Mouse (Mus musculus) forebrain, embryonic 13.5 days (tissue): ENCODE measurements at regions not wholly inside any gene's neighbourhood (a gene's known extent, or its start where the extent isn't known, plus 50 kb on each side); places are given as distances from the start of the nearest gene placed in this dataset.
A peak's percentile ranks its signal among the peaks of the same experiment; 100 is the strongest.

Source experiments
- ATAC-seq: fragments of 200-750 bp; cut with Nextera tagmentation; 2 replicates; pipeline ENCODE4 v1.8.0; 2017
- H3K27ac ChIP-seq: fragments of 300-500 bp; sonication (generic); 2 replicates; pipeline ENCODE4 v1.5.1; 2015; ENCODE audit warnings: inconsistent platforms, mild to moderate bottlenecking, moderate library complexity
- H3K27me3 ChIP-seq: fragments of 300-500 bp; sonication (generic); 2 replicates; pipeline ENCODE4 v1.6.1; 2015; ENCODE audit warnings: mild to moderate bottlenecking, inconsistent platforms
- H3K36me3 ChIP-seq: fragments of 300-500 bp; sonication (generic); 2 replicates; pipeline ENCODE4 v1.6.1; 2015; ENCODE audit warnings: mild to moderate bottlenecking, inconsistent platforms; ENCODE audit not compliant: poor library complexity, severe bottlenecking
- H3K4me1 ChIP-seq: fragments of 300-500 bp; sonication (generic); 2 replicates; pipeline ENCODE4 v1.6.1; 2015; ENCODE audit warnings: inconsistent platforms
- H3K4me2 ChIP-seq: fragments of 300-500 bp; sonication (generic); 2 replicates; pipeline ENCODE4 v1.6.1; 2015; ENCODE audit warnings: inconsistent platforms, mild to moderate bottlenecking, moderate library complexity
- H3K4me3 ChIP-seq: fragments of 300-500 bp; sonication (generic); 2 replicates; pipeline ENCODE4 v1.5.1; 2015; ENCODE audit warnings: mild to moderate bottlenecking, inconsistent platforms
- H3K9ac ChIP-seq: fragments of 300-500 bp; sonication (generic); 2 replicates; pipeline ENCODE4 v1.6.1; 2015; ENCODE audit warnings: mild to moderate bottlenecking, inconsistent platforms
- H3K9me3 ChIP-seq: fragments of 300-500 bp; sonication (generic); replicated peaks from 2 replicates; pipeline ENCODE4 v1.6.1; 2016; ENCODE audit warnings: inconsistent platforms
- WGBS: fragments of 180-500 bp; shearing (Covaris S2); methylation state at CpG from one replicate; pipeline ENCODE4 v1.1.7; 2015; 5-methylcytosine and 5-hydroxymethylcytosine counted together

- Histone ChIP-seq H3K9ac (no peak overlapping the region), H3K9me3 (no peaks in the 10 kb centered on the region), H3K4me3 (no peak overlapping the region), H3K36me3 (no peaks in the 10 kb centered on the region), H3K4me2 (no peak overlapping the region), H3K27ac (no peak overlapping the region), H3K4me1 (0 out of 2 replicates have a peak, but pooled peaks cover 5% of the 10 kb centered on the region), H3K27me3 (no peaks in the 10 kb centered on the region)
- WGBS = 2% methylated on average over 3 of the region's 3 CpGs
- ATAC-seq = peak; percentile 97
These were observed 174.6 kb downstream of the Eepd1 start for GRCm38 (mm10) chr9:25655767-25656513.

DNA sequence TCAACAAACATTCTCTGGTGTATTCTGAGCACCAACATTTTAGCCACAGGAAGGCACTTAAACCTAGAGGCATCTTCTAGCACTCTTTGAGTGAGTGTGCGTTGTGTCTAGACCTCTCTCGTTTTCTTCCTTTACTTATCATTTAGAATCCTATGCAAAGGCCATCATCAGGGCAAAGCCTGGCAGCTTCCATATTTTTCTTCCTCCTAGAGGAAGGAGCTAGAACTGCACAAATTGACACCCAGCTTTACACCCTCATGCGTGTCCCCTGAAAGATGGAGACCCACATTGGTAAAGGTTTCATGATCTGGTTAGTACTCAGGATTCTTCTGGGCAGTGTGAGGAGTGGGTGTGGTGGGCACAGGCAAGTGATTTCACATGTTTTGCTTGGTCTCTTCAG is 175.2 kb downstream of the Eepd1 start:
- Histone ChIP-seq H3K27me3 (no peaks in the 10 kb centered on the region), H3K36me3 (no peaks in the 10 kb centered on the region), H3K9me3 (no peaks in the 10 kb centered on the region), H3K4me2 (no peak overlapping the region), H3K9ac (no peak overlapping the region), H3K4me3 (no peak overlapping the region), H3K4me1 (0 out of 2 replicates have a peak, but pooled peaks cover 5% of the 10 kb centered on the region), H3K27ac (no peak overlapping the region)
- ATAC-seq = peak; percentile 68
- 82% methylated on average over 3 of the region's 3 CpGs for WGBS

GRCm38 (mm10) chr9:25683635-25684333 is 202.4 kb downstream of the Eepd1 start:
- Histone ChIP-seq H3K9ac (no peak overlapping the region), H3K4me3 (no peak overlapping the region), H3K36me3 (no peaks in the 10 kb centered on the region), H3K4me1 (no peaks in the 10 kb centered on the region), H3K27ac (no peak overlapping the region), H3K9me3 (no peaks in the 10 kb centered on the region), H3K27me3 (no peaks in the 10 kb centered on the region), H3K4me2 (no peak overlapping the region)
- 86% methylated on average over 4 of the region's 4 CpGs for WGBS
- ATAC-seq = no peak

- WGBS = 14% methylated on average over 5 of the region's 5 CpGs
- Histone ChIP-seq H3K27ac (no peak overlapping the region), H3K27me3 (no peaks in the 10 kb centered on the region), H3K9ac (no peak overlapping the region), H3K4me3 (no peak overlapping the region), H3K36me3 (no peaks in the 10 kb centered on the region), H3K4me2 (no peak overlapping the region), H3K9me3 (no peaks in the 10 kb centered on the region), H3K4me1 (peaks cover 4% of the 10 kb centered on the region; the same call in 1 of the 2 replicates)
- ATAC-seq = peak; percentile 88
These were observed 212.3 kb downstream of the Eepd1 start for GRCm38 (mm10) chr9:25693632-25694031.

- Histone ChIP-seq H3K4me3 (no peak overlapping the region), H3K27ac (no peak overlapping the region), H3K36me3 (no peaks in the 10 kb centered on the region), H3K9ac (no peak overlapping the region), H3K27me3 (no peaks in the 10 kb centered on the region), H3K4me2 (no peak overlapping the region), H3K4me1 (peaks cover 4% of the 10 kb centered on the region; the same call in 1 of the 2 replicates), H3K9me3 (no peaks in the 10 kb centered on the region)
- peak; percentile 57; the same call in 1 of the 2 replicates for ATAC-seq
- 5% methylated on average over 3 of the region's 3 CpGs for WGBS
These were observed 213.7 kb downstream of the Eepd1 start for GRCm38 (mm10) chr9:25695018-25695417.

GRCm38 (mm10) chr9:25713636-25714035 is 232.3 kb downstream of the Eepd1 start:
- H3K9me3 ChIP-seq = no peaks in the 10 kb centered on the region
- no peaks in the 10 kb centered on the region for H3K36me3 ChIP-seq
- ATAC-seq = no peak
- no peak overlapping the region for H3K27ac ChIP-seq
- no peak overlapping the region for H3K4me3 ChIP-seq
- no peak overlapping the region for H3K9ac ChIP-seq
- no peaks in the 10 kb centered on the region for H3K27me3 ChIP-seq
- no peak overlapping the region for H3K4me2 ChIP-seq
- no peaks in the 10 kb centered on the region for H3K4me1 ChIP-seq

DNA sequence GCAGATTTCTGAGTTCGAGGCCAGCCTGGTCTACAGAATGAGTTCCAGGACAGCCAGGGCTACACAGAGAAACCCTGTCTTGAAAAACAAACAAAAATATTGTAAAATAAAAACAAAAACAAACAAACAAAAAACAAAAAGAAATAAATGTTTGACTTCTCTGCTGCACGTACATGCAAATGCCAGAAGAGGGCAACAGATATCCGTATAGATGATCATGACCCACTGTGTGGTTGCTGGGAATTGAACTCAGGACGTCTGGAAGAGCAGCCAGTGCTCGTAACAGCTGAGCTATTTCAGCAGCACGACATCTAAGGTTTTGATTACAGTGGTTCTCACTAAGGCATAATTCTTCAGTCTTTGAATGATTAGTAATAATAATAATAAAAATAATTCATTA is 262.8 kb downstream of the Eepd1 start:
- H3K27me3 ChIP-seq = no peaks in the 10 kb centered on the region
- H3K9ac ChIP-seq = no peak overlapping the region
- H3K4me1 ChIP-seq = no peaks in the 10 kb centered on the region
- no peaks in the 10 kb centered on the region for H3K9me3 ChIP-seq
- 60% methylated on average over 6 of the region's 6 CpGs for WGBS
- H3K4me2 ChIP-seq = no peak overlapping the region
- no peak overlapping the region for H3K4me3 ChIP-seq
- no peaks in the 10 kb centered on the region for H3K36me3 ChIP-seq
- H3K27ac ChIP-seq = no peak overlapping the region
- no peak for ATAC-seq

- no peaks in the 10 kb centered on the region for H3K4me1 ChIP-seq
- no peak for ATAC-seq
- no peak overlapping the region for H3K27ac ChIP-seq
- H3K4me3 ChIP-seq = no peak overlapping the region
- H3K9ac ChIP-seq = no peak overlapping the region
- H3K27me3 ChIP-seq = no peaks in the 10 kb centered on the region
- no peaks in the 10 kb centered on the region for H3K9me3 ChIP-seq
- H3K36me3 ChIP-seq = no peaks in the 10 kb centered on the region
- no peak overlapping the region for H3K4me2 ChIP-seq
These were observed 269.8 kb downstream of the Eepd1 start for GRCm38 (mm10) chr9:25751138-25751537.

- H3K4me2 ChIP-seq = no peak overlapping the region
- H3K4me3 ChIP-seq = no peak overlapping the region
- H3K27ac ChIP-seq = no peak overlapping the region
- peak; percentile 66 for ATAC-seq
- WGBS = 24% methylated on average over 3 of the region's 3 CpGs
- no peaks in the 10 kb centered on the region for H3K9me3 ChIP-seq
- H3K9ac ChIP-seq = no peak overlapping the region
- H3K27me3 ChIP-seq = no peaks in the 10 kb centered on the region
- no peaks in the 10 kb centered on the region for H3K36me3 ChIP-seq
- H3K4me1 ChIP-seq = no peaks in the 10 kb centered on the region
These were observed 292.6 kb downstream of the Eepd1 start for GRCm38 (mm10) chr9:25773899-25774298.

DNA sequence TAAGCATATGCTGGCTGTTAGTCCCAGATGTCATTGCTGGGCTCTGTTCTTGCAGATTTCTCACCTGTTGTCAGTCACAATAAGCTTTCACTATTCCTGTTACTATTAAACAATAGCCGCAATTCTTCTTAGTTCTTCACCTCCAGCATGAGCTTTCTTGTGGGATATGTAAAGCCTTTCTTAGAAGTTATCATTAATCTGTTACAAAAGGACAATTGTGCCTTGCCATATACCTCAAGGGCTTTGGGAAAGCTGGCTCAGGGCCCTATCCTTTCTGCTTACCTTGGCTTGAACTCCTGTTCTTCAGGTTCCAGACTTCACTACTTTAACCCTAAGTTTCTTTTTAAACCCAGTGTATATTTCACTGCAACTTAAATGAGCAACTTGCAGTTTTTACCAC is 301.3 kb downstream of the Eepd1 start:
- no peak overlapping the region for H3K4me2 ChIP-seq
- no peak overlapping the region for H3K9ac ChIP-seq
- WGBS = 97% methylated on average over 1 of the region's 1 CpGs
- H3K27me3 ChIP-seq = no peaks in the 10 kb centered on the region
- no peak overlapping the region for H3K27ac ChIP-seq
- no peaks in the 10 kb centered on the region for H3K36me3 ChIP-seq
- H3K9me3 ChIP-seq = peaks cover 7% of the 10 kb centered on the region; the same call in 1 of the 2 replicates
- no peaks in the 10 kb centered on the region for H3K4me1 ChIP-seq
- no peak for ATAC-seq
- no peak overlapping the region for H3K4me3 ChIP-seq

- H3K9ac ChIP-seq = no peak overlapping the region
- WGBS = 83% methylated on average over 8 of the region's 8 CpGs
- H3K9me3 ChIP-seq = no peaks in the 10 kb centered on the region
- no peak overlapping the region for H3K4me3 ChIP-seq
- no peak overlapping the region for H3K27ac ChIP-seq
- ATAC-seq = no peak
- H3K27me3 ChIP-seq = no peaks in the 10 kb centered on the region
- no peaks in the 10 kb centered on the region for H3K4me1 ChIP-seq
- no peak overlapping the region for H3K4me2 ChIP-seq
- H3K36me3 ChIP-seq = no peaks in the 10 kb centered on the region
These were observed 314.0 kb downstream of the Eepd1 start for GRCm38 (mm10) chr9:25795142-25795910.

DNA sequence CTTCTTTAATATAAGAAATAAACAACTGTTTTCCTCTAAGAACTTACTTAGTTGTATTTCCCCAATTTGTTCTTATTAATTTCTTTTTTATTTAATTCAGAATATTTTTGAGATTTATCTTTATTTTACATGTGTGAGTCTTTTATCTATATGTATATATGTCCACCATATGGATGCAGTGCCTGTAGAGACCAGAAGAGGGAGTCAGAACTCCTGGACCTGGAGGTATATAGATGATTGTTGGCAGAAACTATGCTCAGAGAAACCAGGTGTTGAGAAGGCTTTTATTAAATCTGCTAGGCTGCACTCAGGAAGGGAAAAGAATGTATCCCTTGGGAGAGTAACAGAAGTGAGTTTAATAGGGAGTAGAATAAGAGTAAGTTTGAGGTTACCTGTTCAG is 328.2 kb downstream of the Eepd1 start:
- no peaks in the 10 kb centered on the region for H3K36me3 ChIP-seq
- ATAC-seq = no peak
- no peak overlapping the region for H3K4me2 ChIP-seq
- no peak overlapping the region for H3K9ac ChIP-seq
- no peaks in the 10 kb centered on the region for H3K4me1 ChIP-seq
- H3K27me3 ChIP-seq = no peaks in the 10 kb centered on the region
- H3K4me3 ChIP-seq = no peak overlapping the region
- H3K27ac ChIP-seq = no peak overlapping the region
- no peaks in the 10 kb centered on the region for H3K9me3 ChIP-seq
